Mouse (Mus musculus) G1E-ER4 (cell line): ENCODE data around the gene Ambn. TPM values are rescaled to one million over a fixed set of nuclear protein-coding genes. Genes with fewer than 3 reads are reported as not detected.

Source experiments
- GATA1 ChIP-seq: IDR thresholded peaks from one replicate; pipeline ENCODE4 v1.8.0; 2012; ENCODE audit warnings: low read length, inconsistent platforms
- polyA plus RNA-seq: library from polyadenylated mRNA; stranded (reverse); fragments of >175 nt; gene quantifications from 2 replicates; pipeline ENCODE4 v1.2.3, GENCODE M21; 2012

Gene Ambn
- polyA plus RNA-seq: not detected in 2 replicates

DNA sequence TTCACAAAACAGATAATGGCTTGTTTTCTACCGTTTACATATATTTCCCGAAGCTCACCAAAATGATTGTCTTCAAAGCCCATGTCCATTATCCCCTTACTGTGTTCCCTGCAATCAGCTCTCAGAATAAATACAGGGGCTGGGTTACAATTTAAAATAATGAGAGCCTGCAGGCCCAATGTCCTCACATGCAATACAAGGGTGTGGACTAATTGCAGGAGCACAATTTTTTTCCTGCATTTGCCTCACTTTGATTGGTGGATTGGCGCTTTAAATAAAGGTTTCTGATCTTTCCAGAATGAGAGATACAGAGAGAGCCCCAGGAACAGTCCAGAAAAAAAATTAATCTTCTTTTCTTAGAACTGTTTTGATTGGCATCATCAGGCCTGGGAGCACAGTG is at the start of gene Ambn:
Gene Ambn, plus strand, starts transcription at position 301 of the 400 bp plus-strand sequence.
- no peak for TF ChIP-seq GATA1

GRCm38 (mm10) chr5:88420319-88421065 is 35.3 kb upstream of the Ambn start:
- no peak for TF ChIP-seq GATA1

GRCm38 (mm10) chr5:88426753-88427152 is 29.0 kb upstream of the Ambn start:
- TF ChIP-seq GATA1: no peak

DNA sequence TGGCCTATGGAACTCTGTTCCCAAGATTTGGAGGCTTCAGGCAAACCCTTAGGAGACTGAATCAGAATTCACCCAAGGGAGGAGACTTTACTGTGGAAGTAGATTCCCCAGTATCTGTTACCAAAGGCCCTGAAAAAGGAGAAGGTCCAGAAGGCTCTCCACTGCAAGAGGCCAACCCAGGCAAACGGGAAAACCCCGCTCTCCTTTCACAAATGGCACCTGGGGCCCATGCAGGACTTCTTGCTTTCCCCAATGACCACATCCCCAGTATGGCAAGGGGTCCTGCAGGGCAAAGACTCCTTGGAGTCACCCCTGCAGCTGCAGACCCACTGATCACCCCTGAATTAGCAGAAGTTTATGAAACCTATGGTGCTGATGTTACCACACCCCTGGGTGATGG is 11.7 kb downstream of the Ambn start:
- TF ChIP-seq GATA1: no peak

DNA sequence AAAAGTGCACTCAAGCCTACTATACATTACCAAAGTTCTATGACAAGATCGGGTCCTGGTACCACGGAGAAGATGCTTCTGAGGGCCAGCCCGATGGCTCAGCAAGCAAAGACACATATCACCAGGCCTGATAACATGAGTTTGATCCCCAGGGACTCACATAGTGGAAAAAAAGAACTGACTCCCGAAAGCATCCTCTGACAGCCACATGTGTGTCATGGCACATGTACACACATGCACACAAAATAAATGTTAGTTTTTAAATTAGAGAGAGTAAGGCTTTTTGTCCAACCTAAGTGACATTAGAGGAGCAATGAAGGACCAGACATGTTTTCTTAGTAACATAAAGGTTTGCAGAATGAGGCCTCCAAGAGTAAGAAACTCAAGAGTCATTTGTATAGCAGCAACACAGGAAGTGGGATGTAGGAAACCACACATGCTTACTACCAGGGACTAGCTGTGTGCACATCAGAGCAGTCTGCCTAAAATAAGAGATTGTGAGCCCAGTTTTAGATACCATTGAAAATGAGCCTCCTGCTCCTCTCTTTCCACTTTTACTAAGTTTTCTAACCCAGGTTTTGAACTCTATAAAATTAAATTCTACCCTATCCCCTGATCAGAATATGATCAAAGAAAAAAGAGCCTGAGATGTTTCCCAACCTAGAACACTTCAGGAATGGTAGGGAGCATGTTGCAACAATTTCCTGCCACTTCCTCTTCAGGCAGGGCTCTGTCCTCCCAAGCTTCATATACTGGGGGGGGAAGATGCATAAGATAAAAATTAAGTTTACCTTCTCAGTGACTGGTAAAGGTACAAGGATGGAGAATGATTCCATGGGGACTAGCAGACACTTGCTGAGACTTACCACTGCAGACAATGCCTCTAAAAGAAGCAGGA is 13.3 kb downstream of the Ambn start:
- TF ChIP-seq GATA1: no peak

GRCm38 (mm10) chr5:88487675-88488074 is 31.9 kb downstream of the Ambn start, which contains the start of gene Enam:
Gene Enam (plus strand): TSS chr5:88487975.
- TF ChIP-seq GATA1: no peak

GRCm38 (mm10) chr5:88489004-88489403 is 33.2 kb downstream of the Ambn start:
- no peak for TF ChIP-seq GATA1

- TF ChIP-seq GATA1: no peak
Observed at GRCm38 (mm10) chr5:88491111-88491510, 35.3 kb downstream of the Ambn start.

DNA sequence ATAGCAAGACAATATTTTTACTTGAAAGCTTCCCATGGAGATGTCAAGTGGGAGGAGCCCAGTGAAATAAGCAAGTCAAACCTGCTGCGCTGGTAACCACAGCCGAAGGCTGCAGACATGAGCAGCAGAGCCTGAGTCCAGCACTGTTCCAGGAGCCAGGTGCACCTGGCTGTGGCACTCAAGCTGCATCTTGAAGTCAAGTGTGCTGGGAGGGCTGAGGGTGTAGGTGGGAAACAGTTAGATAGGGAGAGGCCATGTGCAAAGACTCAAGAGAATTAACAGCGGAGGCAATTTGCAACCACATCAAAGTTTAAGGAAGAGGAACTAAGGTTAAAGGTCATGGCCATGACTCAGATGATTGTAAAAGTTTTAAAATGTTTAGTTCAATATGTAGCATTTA is 44.0 kb downstream of the Ambn start:
- no peak for TF ChIP-seq GATA1

- no peak for TF ChIP-seq GATA1
Observed at GRCm38 (mm10) chr5:88508555-88508954, 52.8 kb downstream of the Ambn start.

DNA sequence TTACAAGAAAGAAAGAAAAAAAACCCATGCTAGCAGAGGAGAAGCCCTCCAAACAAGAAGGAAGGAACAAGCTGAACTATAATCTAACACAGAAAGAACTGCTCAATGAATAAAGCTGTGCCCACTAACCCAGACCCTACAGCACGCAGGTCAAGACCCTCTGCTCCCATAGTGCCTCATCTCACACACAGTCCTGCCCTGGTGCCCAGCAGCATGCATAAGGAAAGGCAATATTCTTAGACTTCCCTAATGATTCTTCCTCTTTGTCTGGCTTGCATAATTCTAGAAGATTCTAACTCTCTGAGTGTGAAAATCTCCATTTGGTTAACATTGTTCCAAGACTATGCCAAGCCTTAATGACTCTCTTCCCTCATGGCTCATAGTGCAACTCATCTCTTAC is 53.2 kb downstream of the Ambn start:
- no peak for TF ChIP-seq GATA1

Other genes with a start within 250 kb of the Ambn start
- not detected in 2 replicates for gene Gm7714, start 187.1 kb upstream of the Ambn start, polyA plus RNA-seq
- not detected in 2 replicates for gene Prol1, start 138.7 kb upstream of the Ambn start, polyA plus RNA-seq
- not detected in 2 replicates for gene Amtn, start 79.9 kb upstream of the Ambn start, polyA plus RNA-seq
- not detected in 2 replicates for gene Enam, start 32.0 kb downstream of the Ambn start, polyA plus RNA-seq
- gene Jchain, start 71.9 kb downstream of the Ambn start, polyA plus RNA-seq: not detected in 2 replicates
- gene Utp3, start 98.5 kb downstream of the Ambn start, polyA plus RNA-seq: 67.7 and 83.9 TPM in 2 replicates
- gene Rufy3, start 109.0 kb downstream of the Ambn start, polyA plus RNA-seq: 2.9 and 3.5 TPM in 2 replicates
- gene Grsf1, start 220.2 kb downstream of the Ambn start, polyA plus RNA-seq: 61.5 and 76.2 TPM in 2 replicates